Mouse (Mus musculus) hindbrain, embryonic 11.5 days (tissue): ENCODE measurements at regions not wholly inside any gene's neighbourhood (a gene's known extent, or its start where the extent isn't known, plus 50 kb on each side); places are given as distances from the start of the nearest gene placed in this dataset.
A peak's percentile ranks its signal among the peaks of the same experiment; 100 is the strongest.

Experiments used
- ATAC-seq: fragments of 200-750 bp; cut with Nextera tagmentation; 2 replicates; pipeline ENCODE4 v1.8.0; 2017; ENCODE audit warnings: mild to moderate bottlenecking, moderate TSS enrichment, moderate library complexity; ENCODE audit not compliant: low FRiP score
- DNase-seq: peaks from one replicate; pipeline ENCODE4 v3.0.0-alpha.2; 2015; ENCODE audit warnings: low spot score
- H3K27ac ChIP-seq: fragments of 300-500 bp; sonication (generic); 2 replicates; pipeline ENCODE4 v1.5.1; 2014; ENCODE audit warnings: mild to moderate bottlenecking, low read depth, low read length
- H3K27me3 ChIP-seq: fragments of 300-500 bp; sonication (generic); 2 replicates; pipeline ENCODE4 v1.6.1; 2014; ENCODE audit warnings: mild to moderate bottlenecking, low read length, moderate library complexity, mixed read lengths; ENCODE audit not compliant: control insufficient read depth, insufficient read depth
- H3K36me3 ChIP-seq: fragments of 300-500 bp; sonication (generic); 2 replicates; pipeline ENCODE4 v1.6.1; 2014; ENCODE audit warnings: mild to moderate bottlenecking, low read length, moderate library complexity, mixed read lengths; ENCODE audit not compliant: control insufficient read depth, insufficient read depth
- H3K4me1 ChIP-seq: fragments of 300-500 bp; sonication (generic); replicated peaks from 2 replicates; pipeline ENCODE4 v1.6.1; 2014; ENCODE audit warnings: low read length, mixed read lengths; ENCODE audit not compliant: control insufficient read depth, insufficient read depth
- H3K4me2 ChIP-seq: fragments of 300-500 bp; sonication (generic); replicated peaks from 2 replicates; pipeline ENCODE4 v1.6.1; 2014; ENCODE audit warnings: mild to moderate bottlenecking, low read depth, low read length
- H3K4me3 ChIP-seq: fragments of 300-500 bp; sonication (generic); 2 replicates; pipeline ENCODE4 v1.5.1; 2014; ENCODE audit warnings: low read depth, low read length
- H3K9ac ChIP-seq: fragments of 300-500 bp; sonication (generic); 2 replicates; pipeline ENCODE4 v1.6.1; 2014; ENCODE audit warnings: low read depth, low read length
- H3K9me3 ChIP-seq: fragments of 300-500 bp; sonication (generic); 2 replicates; pipeline ENCODE4 v1.6.1; 2016; ENCODE audit warnings: low read length; ENCODE audit not compliant: control insufficient read depth
- WGBS: fragments of 180-500 bp; shearing (Covaris S2); extraction: QIAGEN DNeasy Blood & Tissue Kit; methylation state at CpG from one replicate; pipeline ENCODE4 v1.1.7; 2014; 5-methylcytosine and 5-hydroxymethylcytosine counted together

GRCm38 (mm10) chr5:6103107-6103506 lies 354.0 kb upstream of the Steap1 start:
- ATAC-seq (peak; percentile 54; the same call in 1 of the 2 replicates), DNase-seq (no peak)
- Histone ChIP-seq H3K27me3 (no peaks in the 10 kb centered on the region), H3K4me3 (no peak overlapping the region), H3K9ac (no peak overlapping the region), H3K36me3 (no peaks in the 10 kb centered on the region), H3K4me1 (no peaks in the 10 kb centered on the region), H3K9me3 (no peaks in the 10 kb centered on the region), H3K4me2 (no peak overlapping the region), H3K27ac (no peak overlapping the region)
- WGBS: 71% methylated on average over 7 of the region's 7 CpGs
